Mouse (Mus musculus): ENCODE measurements around the gene Marcks.

DNA sequence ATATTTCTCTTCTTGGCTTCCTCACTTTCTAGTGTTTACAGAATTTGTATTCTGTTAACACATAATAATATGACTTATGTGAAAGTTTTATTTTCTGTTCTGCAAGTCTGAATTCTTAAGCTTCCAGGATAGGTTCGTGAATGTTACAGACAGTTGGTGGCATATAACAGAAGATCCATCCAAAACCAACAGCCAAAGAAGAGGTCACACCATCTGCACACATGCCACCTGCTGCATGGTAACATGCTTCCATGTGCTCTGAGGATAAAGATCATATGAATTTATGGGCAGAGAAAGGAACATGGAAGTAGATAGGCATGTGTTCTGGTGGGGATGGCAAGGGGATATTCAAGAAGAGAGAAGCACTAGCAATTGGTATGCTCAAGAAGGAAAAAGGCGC lies 28.8 kb upstream of the Marcks start:
- TF ChIP-seq POLR2A (IDR thresholded peaks at IDR 0.05; ENCODE audit: low read depth, low read length): no peak
- no peak for TF ChIP-seq CTCF (IDR thresholded peaks at IDR 0.05; ENCODE audit: borderline replicate concordance, insufficient read depth, low read length)

Data from embryonic fibroblast, embryonic 13.5 days (primary cell).